Mouse (Mus musculus): ENCODE data around the gene Adgrv1. TPM values are rescaled to one million over a fixed set of nuclear protein-coding genes. Genes with fewer than 3 reads are reported as not detected.
"Not testable (repeated sequence)": the region's sequence is repeated elsewhere in the genome, so short reads cannot be mapped to it uniquely, and the experiment has no call there.

Gene Adgrv1
- polyA plus RNA-seq, 1 experiment from 2014 or later: 0.37 TPM

DNA sequence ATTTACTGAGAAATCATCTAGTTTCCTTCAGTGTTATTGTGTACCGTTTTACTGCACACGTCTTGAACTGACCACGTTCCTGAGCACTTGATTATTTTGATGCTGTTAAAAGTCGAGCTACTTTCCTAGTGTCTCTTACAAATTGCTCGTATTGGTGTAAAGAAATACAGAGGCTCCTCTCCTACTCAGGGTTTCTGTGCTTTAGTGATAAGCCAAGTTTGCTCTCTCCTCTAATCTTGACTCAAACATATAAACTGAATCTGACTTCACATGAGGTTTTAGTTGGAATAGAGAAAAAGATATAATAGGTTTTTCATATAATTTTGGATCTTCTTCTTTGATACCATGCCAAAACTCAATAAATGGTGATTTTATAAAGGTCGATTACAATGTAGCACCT is 13.4 kb upstream of the Adgrv1 start:
- no peak for ATAC-seq
- POLR2A ChIA-PET: no interaction called here

DNA sequence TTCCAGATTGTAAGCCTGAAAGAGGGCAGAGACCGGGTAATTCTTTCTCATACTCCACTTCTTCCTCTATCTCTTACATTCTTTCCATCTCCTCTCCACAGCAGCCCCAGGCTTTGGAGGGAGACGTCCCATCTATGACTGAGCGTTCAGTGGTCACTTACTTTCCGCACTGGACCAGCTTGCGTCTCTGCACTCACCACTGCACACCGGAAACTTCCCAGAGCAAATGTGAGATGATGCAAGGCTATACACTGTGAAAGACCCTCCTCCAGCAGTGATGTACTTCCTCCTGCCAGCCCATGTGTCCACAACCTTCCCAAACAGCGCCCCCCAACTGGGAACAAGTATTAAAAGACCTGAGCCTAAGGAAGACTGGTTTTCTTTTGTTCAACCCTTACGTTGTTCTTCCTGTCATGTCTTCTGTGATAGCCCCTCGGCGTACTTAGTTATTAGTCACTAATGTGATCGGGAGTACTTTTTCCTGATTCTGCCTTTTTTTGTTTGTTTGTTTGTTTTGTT is 11.2 kb upstream of the Adgrv1 start:
- no peak for DNase-seq (ENCODE audit: low read depth, low spot score)
- POLR2A ChIA-PET: no interaction called here

More for the DNA sequence above, 13.4 kb upstream of the Adgrv1 start:
- no peak for TF ChIP-seq CTCF (IDR thresholded peaks at IDR 0.05)
- CTCF ChIA-PET: no interaction called here
- in situ Hi-C loops (cut with MboI; ENCODE audit: low pct_unique_long_range_greater_than_20kb): loop anchor here (10.0 to 25.0 kb wide), 2 partner anchors 118 to 784 kb away; no protein-coding TSS in a partner anchor
- DNase-seq (ENCODE audit: low read depth, low spot score): no peak
- H3K27me3 ChIP-seq: peaks cover 22% of the 10 kb centered on the region

DNA sequence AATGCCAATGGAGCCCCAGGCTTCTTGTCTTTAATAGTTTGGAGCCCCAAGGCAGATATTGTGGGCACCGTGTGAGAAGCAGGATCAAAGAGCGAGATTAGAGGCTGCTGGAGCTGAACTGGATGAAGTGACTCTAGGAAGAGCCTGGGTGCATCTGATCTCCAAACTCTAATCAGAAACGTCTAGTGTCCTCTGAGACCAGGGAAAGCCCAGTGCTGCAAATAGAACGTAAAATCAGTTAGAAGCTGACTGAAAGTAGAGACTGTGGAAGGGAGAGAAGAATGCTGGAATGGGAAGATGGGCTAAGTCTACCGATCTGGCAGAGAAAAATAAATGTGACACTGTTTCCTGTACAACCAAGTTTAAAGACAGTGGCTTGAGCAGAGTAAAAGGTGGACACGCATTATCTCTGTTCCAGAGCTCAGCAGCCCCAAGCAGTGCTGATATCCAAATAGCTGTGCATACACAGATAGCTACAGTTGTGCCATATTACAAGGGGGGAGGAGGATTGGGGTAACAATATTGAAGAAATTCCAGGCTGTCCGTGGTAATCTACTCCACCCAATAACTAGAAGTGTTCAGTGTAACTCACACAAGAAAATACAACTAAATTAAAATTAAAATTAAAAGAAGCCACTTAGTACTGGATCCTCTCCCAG is 9.7 kb upstream of the Adgrv1 start:
- no peak for TF ChIP-seq CTCF (IDR thresholded peaks at IDR 0.05)
- DNase-seq (ENCODE audit: low read depth, low spot score) (no peak), ATAC-seq (no peak)
- ChIA-PET CTCF (interaction anchor here (0.9 to 3.0 kb wide), 5 partner anchors 10 to 202 kb away, joined by 4 to 18 read pairs (median 6); no protein-coding TSS in a partner anchor), POLR2A (no interaction called here)
- H3K27me3 ChIP-seq: peaks cover 18% of the 10 kb centered on the region
- in situ Hi-C loops (cut with MboI; ENCODE audit: low pct_unique_long_range_greater_than_20kb): loop anchor here (5.0 to 25.0 kb wide), 3 partner anchors 122 to 780 kb away; no protein-coding TSS in a partner anchor

More for the DNA sequence above, 11.2 kb upstream of the Adgrv1 start:
- TF ChIP-seq CTCF (IDR thresholded peaks at IDR 0.05): no peak
- peaks cover 23% of the 10 kb centered on the region for H3K27me3 ChIP-seq
- ATAC-seq: no peak
- CTCF ChIA-PET: interaction anchor here (0.6 to 2.4 kb wide), 2 partner anchors 111 to 117 kb away, joined by 3 to 8 read pairs; no protein-coding TSS in a partner anchor
- in situ Hi-C loops (cut with MboI; ENCODE audit: low pct_unique_long_range_greater_than_20kb): loop anchor here (5.0 to 25.0 kb wide), 3 partner anchors 121 to 782 kb away; no protein-coding TSS in a partner anchor

DNA sequence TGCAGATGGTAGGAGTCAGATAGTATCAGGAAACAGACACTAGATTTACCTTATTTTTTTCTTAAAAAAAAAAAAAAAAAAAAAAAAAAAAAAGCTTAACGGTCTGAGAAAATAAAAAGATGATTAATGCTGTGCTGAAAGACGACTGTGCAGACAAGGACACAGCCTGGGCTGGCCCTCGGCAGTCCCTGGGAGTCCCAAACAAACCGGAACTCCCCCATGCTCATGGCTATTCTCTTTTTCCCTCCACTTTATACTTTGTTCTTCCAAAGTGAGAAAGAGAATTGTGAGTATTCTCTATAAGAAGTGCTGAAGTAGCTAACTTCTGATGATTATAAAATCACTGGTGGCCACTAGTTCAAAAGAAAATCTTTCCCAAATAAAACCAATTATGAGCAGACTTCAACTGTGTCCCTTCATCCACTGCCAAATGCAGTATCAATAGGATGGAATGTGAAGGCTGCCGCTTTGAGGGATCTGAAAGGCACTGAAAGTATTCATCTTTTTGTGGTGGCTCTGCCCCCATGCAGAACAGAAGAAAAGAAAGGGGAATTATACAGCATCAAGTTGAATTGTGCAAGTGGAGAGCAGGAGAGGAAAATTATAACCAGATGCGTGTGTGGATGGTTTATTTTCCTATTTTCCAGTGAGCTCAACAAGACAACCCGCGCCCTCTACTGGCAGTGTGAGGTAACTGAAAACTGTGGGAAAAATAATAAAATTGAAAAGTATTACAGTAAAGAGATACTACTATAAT is 8.5 kb upstream of the Adgrv1 start:
- ATAC-seq (peak; percentile 39), DNase-seq (ENCODE audit: low read depth, low spot score) (no peak)
- in situ Hi-C loops (cut with MboI; ENCODE audit: low pct_unique_long_range_greater_than_20kb): loop anchor here (5.0 to 25.0 kb wide), 3 partner anchors 123 to 779 kb away; no protein-coding TSS in a partner anchor
- peak; percentile 79 for TF ChIP-seq CTCF (IDR thresholded peaks at IDR 0.05)
- ChIA-PET POLR2A (no interaction called here), CTCF (interaction anchor here (0.7 to 3.0 kb wide), 15 partner anchors 11 to 218 kb away, joined by 3 to 18 read pairs (median 4); no protein-coding TSS in a partner anchor)
- peaks cover 9% of the 10 kb centered on the region for H3K27me3 ChIP-seq

- DNase-seq (ENCODE audit: low read depth, low spot score) (no peak), ATAC-seq (peak; percentile 47)
- in situ Hi-C loops (cut with MboI; ENCODE audit: low pct_unique_long_range_greater_than_20kb): loop anchor here (5.0 to 25.0 kb wide), 3 partner anchors 124 to 779 kb away; no protein-coding TSS in a partner anchor
- TF ChIP-seq CTCF (IDR thresholded peaks at IDR 0.05): no peak
- peaks cover 4% of the 10 kb centered on the region for H3K27me3 ChIP-seq
- ChIA-PET POLR2A (no interaction called here), CTCF (interaction anchor here (0.7 to 3.0 kb wide), 13 partner anchors 11 to 207 kb away, joined by 3 to 18 read pairs (median 5); no protein-coding TSS in a partner anchor)
Observed at GRCm38 (mm10) chr13:81640881-81641280, 7.9 kb upstream of the Adgrv1 start.

DNA sequence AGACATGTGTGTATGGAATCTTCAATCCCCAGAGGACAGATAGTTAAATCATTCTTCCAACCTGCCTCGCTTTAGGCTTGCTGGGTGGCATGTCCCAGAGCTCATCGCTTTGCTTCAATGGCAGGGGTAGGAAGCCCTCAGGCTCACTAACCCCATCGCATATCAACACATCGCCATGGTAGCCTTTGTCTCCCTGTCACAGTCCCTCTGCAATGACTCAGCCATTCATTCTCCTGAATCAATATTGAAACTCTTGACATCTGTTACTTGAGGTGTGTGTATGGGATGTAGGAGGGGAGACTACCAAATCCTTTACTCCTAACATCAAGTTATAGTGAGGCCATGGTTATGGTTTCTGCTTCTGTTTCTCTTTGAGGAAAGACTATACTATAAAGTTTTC is 6.7 kb upstream of the Adgrv1 start:
- DNase-seq (ENCODE audit: low read depth, low spot score) (no peak), ATAC-seq (no peak)
- CTCF ChIA-PET: interaction anchor here (1.2 kb wide), 1 partner anchor 200 kb away, joined by 4 read pairs; no protein-coding TSS in a partner anchor
- no peak for TF ChIP-seq CTCF (IDR thresholded peaks at IDR 0.05)
- POLR2A ChIA-PET: no interaction called here
- in situ Hi-C loops (cut with MboI; ENCODE audit: low pct_unique_long_range_greater_than_20kb): loop anchor here (5.0 to 25.0 kb wide), 3 partner anchors 125 to 777 kb away; no protein-coding TSS in a partner anchor
- H3K27me3 ChIP-seq: peaks cover 4% of the 10 kb centered on the region

- ATAC-seq: no peak
- ChIA-PET CTCF (interaction anchor here (1.5 kb wide), 1 partner anchor 11 kb away, joined by 6 read pairs; no protein-coding TSS in a partner anchor), POLR2A (interaction anchor here (0.6 kb wide), 1 partner anchor 154 kb away, joined by 3 read pairs; no protein-coding TSS in a partner anchor)
- DNase-seq (ENCODE audit: low read depth, low spot score): no peak
- no peak for TF ChIP-seq CTCF (IDR thresholded peaks at IDR 0.05)
- H3K27me3 ChIP-seq: peaks cover 31% of the 10 kb centered on the region
- in situ Hi-C loops (cut with MboI; ENCODE audit: low pct_unique_long_range_greater_than_20kb): loop anchor here (25.0 kb wide), 1 partner anchor 768 kb away; no protein-coding TSS in a partner anchor
Observed at GRCm38 (mm10) chr13:81630566-81630965, 2.4 kb downstream of the Adgrv1 start.

DNA sequence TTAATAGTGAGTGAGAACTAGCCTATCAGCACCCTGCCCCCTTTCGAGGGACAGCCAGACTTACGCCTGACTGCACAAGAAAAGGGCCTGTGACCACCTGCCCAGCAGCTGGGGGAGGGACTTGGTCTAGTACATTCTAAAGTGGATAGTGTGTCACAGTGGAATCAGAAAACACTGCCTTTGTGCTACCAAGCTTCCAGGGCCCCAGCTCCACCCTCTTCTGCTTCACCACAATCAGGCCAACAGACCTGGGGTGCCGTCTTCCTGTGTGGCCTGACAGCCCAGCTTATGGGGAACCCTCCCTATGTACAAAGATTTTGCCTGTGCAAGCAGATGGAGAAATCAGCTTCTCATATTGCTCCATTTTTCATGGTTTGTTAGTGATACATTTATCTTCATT is 3.6 kb downstream of the Adgrv1 start:
- CTCF ChIA-PET: interaction anchor here (1.5 kb wide), 1 partner anchor 12 kb away, joined by 6 read pairs; no protein-coding TSS in a partner anchor
- no peak for TF ChIP-seq CTCF (IDR thresholded peaks at IDR 0.05)
- DNase-seq (ENCODE audit: low read depth, low spot score): no peak
- POLR2A ChIA-PET: no interaction called here
- H3K27me3 ChIP-seq: peaks cover 31% of the 10 kb centered on the region
- no peak for ATAC-seq
- in situ Hi-C loops (cut with MboI; ENCODE audit: low pct_unique_long_range_greater_than_20kb): loop anchor here (25.0 kb wide), 1 partner anchor 767 kb away; no protein-coding TSS in a partner anchor

GRCm38 (mm10) chr13:81628631-81629190 is 4.2 kb downstream of the Adgrv1 start:
- H3K27me3 ChIP-seq: peaks cover 28% of the 10 kb centered on the region
- in situ Hi-C loops (cut with MboI; ENCODE audit: low pct_unique_long_range_greater_than_20kb): loop anchor here (25.0 kb wide), 1 partner anchor 766 kb away; no protein-coding TSS in a partner anchor
- CTCF ChIA-PET: interaction anchor here (1.1 kb wide), 1 partner anchor 35 kb away, joined by 3 read pairs; no protein-coding TSS in a partner anchor
- TF ChIP-seq CTCF (IDR thresholded peaks at IDR 0.05): no peak
- POLR2A ChIA-PET: no interaction called here
- ATAC-seq: no peak
- DNase-seq (ENCODE audit: low read depth, low spot score): no peak

- H3K27me3 ChIP-seq: peaks cover 20% of the 10 kb centered on the region
- POLR2A ChIA-PET; DNase-seq (ENCODE audit: low read depth, low spot score); ATAC-seq: not testable (repeated sequence)
- in situ Hi-C loops (cut with MboI; ENCODE audit: low pct_unique_long_range_greater_than_20kb): loop anchor here (25.0 kb wide), 1 partner anchor 766 kb away; no protein-coding TSS in a partner anchor
- CTCF ChIA-PET: interaction anchor here (1.1 to 2.7 kb wide), 3 partner anchors 13 to 36 kb away, joined by 3 to 9 read pairs (median 5); no protein-coding TSS in a partner anchor
Observed at GRCm38 (mm10) chr13:81627861-81628260, 5.1 kb downstream of the Adgrv1 start.
